Mouse (Mus musculus) midbrain, embryonic 13.5 days (tissue): ENCODE data around the gene Cnih3. TPM values are rescaled to one million over a fixed set of nuclear protein-coding genes. Genes with fewer than 3 reads are reported as not detected.

Experiments used
- polyA plus RNA-seq: library from polyadenylated mRNA; unstranded; fragments of >200 nt; fragmentation: Nextera tagmentation; extraction: Ambion mirVana; gene quantifications from 2 replicates; pipeline ENCODE4 v1.2.1, GENCODE M21; 2015

The Cnih3 gene
- polyA plus RNA-seq, 1 experiment from 2014 or later, result 3.8 TPM

Other genes starting within 250 kb of the Cnih3 start
- gene Nvl, start 208.4 kb upstream of the Cnih3 start, polyA plus RNA-seq, result 42.3 and 45.8 TPM in 2 replicates
- 77.6 and 78.5 TPM in 2 replicates for gene Cnih4, start 207.9 kb upstream of the Cnih3 start, polyA plus RNA-seq
- 47.2 and 51.7 TPM in 2 replicates for gene Wdr26, start 140.6 kb upstream of the Cnih3 start, polyA plus RNA-seq
- gene Ccdc121, start 158.8 kb downstream of the Cnih3 start, polyA plus RNA-seq, result not detected in 2 replicates
- 0.73 and 0.82 TPM in 2 replicates for gene Dnah14, start 223.9 kb downstream of the Cnih3 start, polyA plus RNA-seq